Mouse (Mus musculus) thymus, adult 18-20 months (tissue): ENCODE measurements around the gene Zfp593.

Experiments used
- DNase-seq, 2 experiments: peaks; one replicate each; pipeline ENCODE4 v3.0.0; 2022; ENCODE audit warnings: mixed read lengths in 2 of 2

The Zfp593 gene

GRCm38 (mm10) chr4:134256407-134257197, 11.2 kb upstream of the Zfp593 start:
- DNase-seq, result no peak

GRCm38 (mm10) chr4:134255854-134256253, 10.5 kb upstream of the Zfp593 start:
- no peak for DNase-seq

DNA sequence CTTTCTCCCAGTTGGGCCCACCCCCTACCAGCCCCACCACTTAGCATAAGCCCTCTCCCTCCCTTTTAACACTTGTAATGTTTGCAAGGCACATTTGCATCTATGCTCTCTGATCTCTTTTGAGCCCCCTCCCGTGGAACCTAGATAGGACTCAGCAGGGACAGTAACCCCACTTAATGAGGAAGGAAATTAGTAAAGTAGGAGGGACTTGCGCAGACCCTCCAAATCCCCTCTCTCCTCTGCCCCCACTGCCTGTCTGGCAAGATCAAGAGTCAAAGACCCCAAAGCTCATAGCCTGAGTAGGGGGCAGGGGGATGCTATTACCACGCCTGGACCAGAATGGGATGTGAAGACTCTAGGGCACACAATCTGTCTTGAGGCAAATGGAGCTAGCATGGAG, 9.4 kb upstream of the Zfp593 start:
- DNase-seq, result no peak

GRCm38 (mm10) chr4:134253722-134254324, 8.4 kb upstream of the Zfp593 start, which contains the start of gene Grrp1:
Grrp1 (minus strand) TSS chr4:134254106.
- no peak for DNase-seq

GRCm38 (mm10) chr4:134252911-134253721, 7.7 kb upstream of the Zfp593 start:
- DNase-seq, result no peak

GRCm38 (mm10) chr4:134252131-134252910, 6.9 kb upstream of the Zfp593 start:
- no peak for DNase-seq

DNA sequence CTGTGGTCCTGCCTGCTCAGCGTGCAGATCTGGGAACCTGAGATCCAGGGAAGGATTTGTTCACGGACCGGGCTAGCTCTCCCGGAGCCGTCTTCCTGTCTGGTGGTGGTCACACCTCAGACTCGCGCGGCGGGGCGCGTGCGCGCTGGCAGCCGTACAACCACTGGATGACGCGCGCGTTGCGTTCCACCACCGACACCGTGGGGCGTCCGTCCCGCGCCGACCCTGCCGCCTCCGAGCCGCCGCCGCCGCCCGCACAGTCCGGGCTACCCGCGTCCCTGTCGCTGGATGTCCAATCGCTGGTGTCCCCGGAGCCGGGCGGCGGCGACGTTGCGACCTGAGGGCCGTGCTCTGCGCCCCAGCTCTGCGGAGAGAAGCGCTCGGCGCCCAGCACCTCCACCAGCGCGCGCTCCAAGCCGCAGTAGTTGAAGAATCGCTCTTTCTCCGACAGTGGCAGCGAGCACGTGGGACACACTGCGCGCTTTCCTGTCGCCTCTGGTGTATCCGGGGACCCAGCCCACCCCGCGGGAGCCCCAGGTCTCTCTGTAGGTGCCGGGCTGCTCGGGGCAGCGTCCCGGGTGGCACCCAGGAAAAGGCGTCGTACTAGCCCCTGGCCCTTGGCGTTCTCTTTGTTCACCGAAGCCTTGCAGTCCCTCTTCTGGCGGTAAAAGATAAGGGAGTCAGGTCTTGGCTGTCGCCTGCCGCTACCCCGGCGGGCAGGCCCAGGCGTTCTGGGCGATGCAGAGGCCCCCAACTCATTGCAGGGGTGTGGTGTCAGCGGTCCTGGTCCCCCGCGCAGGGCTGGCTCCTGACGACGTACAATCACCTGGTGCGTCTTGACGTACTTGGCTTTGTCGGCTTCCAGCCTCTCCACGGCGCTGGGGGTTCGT, 6.1 kb upstream of the Zfp593 start:
- no peak for DNase-seq

- no peak for DNase-seq
These were observed 5.5 kb upstream of the Zfp593 start for GRCm38 (mm10) chr4:134250930-134251240.

GRCm38 (mm10) chr4:134250116-134250929, 4.9 kb upstream of the Zfp593 start:
- DNase-seq, result no peak

DNA sequence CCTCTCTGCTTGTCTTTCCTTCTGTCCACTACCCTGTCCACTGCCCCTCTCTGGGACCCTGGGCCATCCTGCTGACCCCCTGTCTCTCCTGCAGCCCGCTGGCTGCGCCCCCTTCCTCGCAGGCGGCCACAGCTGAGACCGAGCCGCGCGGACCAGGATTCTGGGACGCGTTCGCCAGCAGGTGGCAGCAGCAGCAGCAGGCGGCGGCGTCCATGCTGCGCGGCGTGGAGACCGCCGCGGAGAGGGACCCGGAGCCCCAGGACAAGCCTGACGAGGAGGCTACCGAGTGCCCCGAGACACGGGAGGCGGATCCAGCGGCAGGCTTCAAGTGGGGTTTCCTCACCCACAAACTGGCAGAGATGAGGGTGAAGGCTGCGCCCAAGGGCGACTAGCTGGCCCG, 4.3 kb upstream of the Zfp593 start:
- peak; percentile 24 to 33 for DNase-seq

- DNase-seq, result no peak
These were observed 1.4 kb upstream of the Zfp593 start, which contains the start of gene Gm30191 for GRCm38 (mm10) chr4:134246719-134247258. Gm30191 (plus strand) TSS chr4:134246935.

GRCm38 (mm10) chr4:134246256-134246655, 864 bp upstream of the Zfp593 start:
- DNase-seq, result no peak

DNA sequence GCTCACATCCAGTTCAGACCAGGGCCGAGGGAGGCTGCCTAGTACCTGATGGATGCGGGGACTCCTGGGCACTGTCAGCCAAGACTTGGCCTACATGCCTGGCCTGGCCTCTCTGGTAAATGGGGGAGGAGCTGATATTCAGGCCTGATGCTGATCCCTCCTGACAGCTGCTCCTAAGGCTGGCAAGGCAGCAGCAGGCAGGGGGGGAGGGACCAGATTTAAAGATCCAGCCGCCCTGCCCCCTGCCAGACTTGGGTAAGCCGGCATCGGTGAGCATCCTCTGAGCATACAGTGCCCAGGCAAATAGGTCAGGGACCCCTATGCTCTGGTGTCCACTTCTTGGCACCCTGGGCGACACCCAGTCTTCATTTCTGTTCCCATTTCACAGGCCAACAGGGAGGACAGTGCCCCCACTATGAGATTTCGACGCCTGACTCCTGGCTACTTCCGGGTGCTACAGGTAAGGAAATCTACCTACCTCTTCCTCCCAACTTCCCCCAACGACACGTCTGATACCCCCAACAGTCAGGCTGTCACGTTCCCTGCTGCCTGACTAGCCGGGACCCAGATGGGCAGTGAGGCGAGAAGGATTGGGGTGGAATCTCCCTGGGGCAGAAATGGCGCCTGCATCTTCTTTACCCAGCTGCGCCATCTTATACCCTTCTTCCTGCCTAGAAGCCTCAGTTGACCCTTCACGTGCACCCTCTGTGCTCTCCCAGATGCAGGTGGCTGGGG, 1.7 kb downstream of the Zfp593 start, which contains the start of gene E130218I03Rik:
TSS of gene E130218I03Rik (plus strand) at position 147 of the 735 bp plus-strand sequence.
- DNase-seq, result no peak

DNA sequence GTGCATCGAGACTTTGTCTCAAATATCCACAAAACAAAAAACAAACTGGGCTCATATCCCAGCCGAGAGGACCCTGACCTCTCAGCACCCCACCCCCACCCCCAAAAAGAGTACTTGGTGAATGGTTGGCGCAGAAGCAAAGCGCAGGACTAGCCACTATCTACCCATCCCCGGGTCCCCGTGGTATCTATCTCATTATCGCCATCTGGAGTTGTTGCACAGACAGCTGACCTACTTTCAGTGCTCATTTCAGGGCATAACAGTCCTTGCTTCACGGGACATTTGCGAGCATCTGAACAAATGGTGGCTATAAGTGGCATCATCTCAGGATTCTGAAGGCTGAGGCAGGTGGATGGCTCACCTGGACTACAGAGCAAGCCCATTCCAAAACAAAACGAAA, 6.7 kb downstream of the Zfp593 start:
- no peak for DNase-seq

- peak in 1 of 2 experiments; percentile 13 for DNase-seq
These were observed 7.1 kb downstream of the Zfp593 start, which contains the start of gene Cnksr1 for GRCm38 (mm10) chr4:134238279-134238651. Cnksr1 (minus strand) TSS chr4:134238399.

GRCm38 (mm10) chr4:134237582-134238278, 7.7 kb downstream of the Zfp593 start:
- DNase-seq, result no peak

DNA sequence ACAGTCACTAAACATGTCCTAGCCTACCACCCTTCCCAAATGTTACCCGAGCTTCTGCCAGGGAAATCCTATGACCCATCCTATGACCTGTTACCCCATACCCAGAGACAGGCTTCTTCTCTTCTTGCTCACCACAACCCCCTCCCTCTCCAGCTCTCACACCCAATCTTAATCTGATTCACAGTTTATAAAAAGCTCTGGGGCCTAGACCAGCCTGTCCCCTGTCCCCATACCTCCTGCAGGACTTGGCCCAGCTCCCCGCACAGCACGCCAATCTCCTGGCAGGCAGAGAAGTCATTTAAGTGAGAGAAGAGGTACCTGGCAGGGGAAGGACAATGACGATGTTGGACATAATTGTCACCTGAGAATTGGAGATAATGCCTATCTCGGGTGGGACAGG, 10.5 kb downstream of the Zfp593 start:
- DNase-seq, result no peak

- DNase-seq, result no peak
These were observed 15.0 kb downstream of the Zfp593 start for GRCm38 (mm10) chr4:134230431-134230830.

- DNase-seq, result no peak
These were observed 18.2 kb downstream of the Zfp593 start, which contains the start of gene Catsper4 for GRCm38 (mm10) chr4:134227194-134227593. Catsper4 (minus strand) TSS chr4:134227383.
